Mouse (Mus musculus) cortical plate, adult 2 months (tissue): ENCODE data around the gene Lcp2.

Experiments
- CTCF ChIP-seq: fragments of 200-500 bp; IDR thresholded peaks from 2 replicates; pipeline ENCODE4 v1.5.1; 2011; ENCODE audit warnings: mild to moderate bottlenecking, control low read depth, low read length; ENCODE audit not compliant: insufficient read depth; ENCODE audit errors: extremely low read depth
- POLR2A ChIP-seq: fragments of 200-500 bp; IDR thresholded peaks from 2 replicates; pipeline ENCODE4 v1.6.1; 2011; ENCODE audit warnings: mild to moderate bottlenecking, low read length, control low read depth; ENCODE audit not compliant: insufficient read depth; ENCODE audit errors: extremely low read depth

DNA sequence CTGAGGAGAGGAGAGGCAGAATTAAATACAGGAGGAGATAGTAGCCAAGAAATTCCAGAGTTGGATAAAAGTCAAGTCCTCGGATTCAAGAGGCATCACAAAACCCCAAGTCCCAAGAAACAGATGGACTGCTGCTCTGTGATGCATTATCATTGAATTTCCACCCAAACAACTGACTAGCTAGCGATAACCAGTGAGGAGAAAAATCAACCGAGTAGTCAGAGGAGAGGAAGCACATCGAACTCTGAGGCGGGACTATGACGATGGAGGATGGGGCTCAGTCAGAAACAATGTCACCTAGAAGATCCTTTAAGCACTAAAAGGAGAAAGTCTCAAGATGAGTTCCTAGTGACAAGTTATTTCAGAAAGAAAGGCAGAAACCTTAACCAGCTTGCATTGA is 12.2 kb downstream of the Lcp2 start:
- TF ChIP-seq CTCF (no peak), POLR2A (no peak)
